Comparison of ENCODE assay signal across 9 mouse cellular contexts in the genomic region with DNA sequence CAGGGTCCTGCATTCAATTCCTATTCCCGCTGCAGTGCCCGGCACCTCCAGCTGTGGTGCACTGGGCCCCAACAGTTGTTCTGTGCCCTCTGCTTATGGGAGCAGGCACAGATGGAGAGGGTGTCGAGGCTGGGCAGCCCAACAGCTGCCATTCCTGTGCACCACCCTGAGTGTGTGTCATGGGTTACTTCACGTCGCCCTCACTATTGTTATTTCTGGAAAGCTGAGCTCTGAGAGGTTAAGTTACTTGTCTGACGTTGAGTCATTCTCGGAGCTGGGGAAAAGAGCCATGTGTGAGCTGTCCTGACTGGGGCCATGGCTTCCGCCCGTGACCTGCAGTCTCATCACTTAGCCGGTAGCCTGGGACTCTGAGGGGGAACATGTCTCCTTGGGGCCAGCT. TPM values are rescaled to one million over a fixed set of nuclear protein-coding genes. Genes with fewer than 3 reads are reported as not detected.
DNase-seq lines count a peak whose midpoint lies in the region; ATAC-seq lines count a peak whose summit lies in the region.
"Had no signal": no experiment of that assay in that cellular context is flagged by ENCODE, and none has a peak within 500 bp of the region (broad histone marks: within the 10 kb centered on the region; RNA-seq: fewer than 3 reads in every experiment).

No protein-coding gene starts in this region.

- no peaks in the 10 kb centered on the region for H3K9me3 ChIP-seq in kidney, embryonic 14.5 days (ENCODE audit: control insufficient read depth, low read length)
- no peaks in the 10 kb centered on the region for H3K9me3 ChIP-seq in heart, embryonic 15.5 days (replicated peaks)
- no peaks in the 10 kb centered on the region for H3K9me3 ChIP-seq in forebrain, embryonic 13.5 days (replicated peaks)

- no peak overlapping the region for H3K4me2 ChIP-seq in kidney, embryonic 14.5 days (replicated peaks; ENCODE audit: low read depth, low read length)
- no peak overlapping the region for H3K4me2 ChIP-seq in heart, embryonic 15.5 days
- no peak overlapping the region for H3K4me2 ChIP-seq in forebrain, embryonic 13.5 days

- peak overlapping the region; percentile 78; the same call in 1 of the 2 replicates for H3K27ac ChIP-seq in kidney, embryonic 14.5 days (ENCODE audit: low read depth, low read length)
- H3K27ac ChIP-seq in heart, embryonic 15.5 days = peak overlapping the region; percentile 90
- no peak overlapping the region for H3K27ac ChIP-seq in forebrain, embryonic 13.5 days

- no peaks in the 10 kb centered on the region for H3K27me3 ChIP-seq in kidney, embryonic 14.5 days (ENCODE audit: control insufficient read depth, insufficient read depth, low read length)
- H3K27me3 ChIP-seq in heart, embryonic 15.5 days = no peaks in the 10 kb centered on the region
- H3K27me3 ChIP-seq in forebrain, embryonic 13.5 days = no peaks in the 10 kb centered on the region

- WGBS in kidney, embryonic 14.5 days = 22% methylated on average over 10 of the region's 10 CpGs
- 40% methylated on average over 10 of the region's 10 CpGs for WGBS in heart, embryonic 15.5 days
- 69% methylated on average over 10 of the region's 10 CpGs for WGBS in forebrain, embryonic 13.5 days

- no peak overlapping the region for H3K4me3 ChIP-seq in kidney, embryonic 14.5 days (ENCODE audit: low read length)
- no peak overlapping the region for H3K4me3 ChIP-seq in heart, embryonic 15.5 days
- no peak overlapping the region for H3K4me3 ChIP-seq in forebrain, embryonic 13.5 days

- H3K4me1 ChIP-seq in kidney, embryonic 14.5 days (ENCODE audit: control insufficient read depth, insufficient read depth, low read length) = peaks cover 21% of the 10 kb centered on the region; the same call in 1 of the 2 replicates
- H3K4me1 ChIP-seq in heart, embryonic 15.5 days (replicated peaks) = peaks cover 24% of the 10 kb centered on the region
- 0 out of 2 replicates have a peak, but pooled peaks cover 2% of the 10 kb centered on the region for H3K4me1 ChIP-seq in forebrain, embryonic 13.5 days

- no peaks in the 10 kb centered on the region for H3K36me3 ChIP-seq in kidney, embryonic 14.5 days (ENCODE audit: control insufficient read depth, insufficient read depth, low read length)
- H3K36me3 ChIP-seq in heart, embryonic 15.5 days = no peaks in the 10 kb centered on the region
- no peaks in the 10 kb centered on the region for H3K36me3 ChIP-seq in forebrain, embryonic 13.5 days (ENCODE audit: poor library complexity, severe bottlenecking)

- no peak for DNase-seq in kidney, adult 9 months
- DNase-seq in adipocyte (ENCODE audit: low spot score) = peak; percentile 58
- DNase-seq in lung, postnatal 10 days = peak; percentile 39
- DNase-seq in thymus, adult 18-20 months = no peak
- DNase-seq in cerebellum, adult 11-12 months = no peak
- DNase-seq: gastrocnemius, postnatal 36 days had no signal

- no peak overlapping the region for H3K9ac ChIP-seq in kidney, embryonic 14.5 days (ENCODE audit: low read depth, low read length)
- no peak overlapping the region for H3K9ac ChIP-seq in heart, embryonic 15.5 days
- H3K9ac ChIP-seq in forebrain, embryonic 13.5 days = no peak overlapping the region

- ATAC-seq in kidney, embryonic 14.5 days (ENCODE audit: low FRiP score, low TSS enrichment) = peak; percentile 61
- 0 out of 2 replicates have a peak, but pooled peaks have one; percentile 5 for ATAC-seq in heart, embryonic 15.5 days (replicated peaks; ENCODE audit: insufficient number of reproducible peaks, insufficient read depth, low FRiP score, low read depth)
- ATAC-seq in forebrain, embryonic 13.5 days = no peak

RNA-seq across cellular contexts. Expression of a gene that starts 17.2 kb away (rescaled TPM):
- 1.1 and 1.2 TPM in 2 replicates for polyA plus RNA-seq in kidney, embryonic 14.5 days (2014; fragmentation: Nextera tagmentation; extraction: Ambion mirVana)
- polyA plus RNA-seq in heart, embryonic 15.5 days (2015; fragmentation: Nextera tagmentation; extraction: Ambion mirVana) = 0.13 and 0.51 TPM in 2 replicates
- 0.92 and 1.2 TPM in 2 replicates for polyA plus RNA-seq in forebrain, embryonic 13.5 days (2015; fragmentation: Nextera tagmentation; extraction: Ambion mirVana)

Comparison
In these comparisons a context has a peak if more than half of its experiments do, and no peak if none do; other contexts are left out.
1. DNase-seq: peak in adipocyte (single experiment) and lung, postnatal 10 days (single experiment); none in kidney, adult 9 months (single experiment), thymus, adult 18-20 months (0 of 2) and cerebellum, adult 11-12 months (single experiment).